Mouse (Mus musculus) T-helper 2 cell (primary cell): ENCODE data around the gene Lasp1.

Experiments
- in situ Hi-C: fragments of 300-600 bp; cut with MboI, MseI; formaldehyde crosslinking; loops from one replicate; pipeline ENCODE4 v1.15.1; 2025; ENCODE audit warnings: high pct_unique_total_duplicates

Lasp1 gene

GRCm38 (mm10) chr11:97810970-97811369 is 12.2 kb downstream of the Lasp1 start:
- in situ Hi-C loops: no loop called here

GRCm38 (mm10) chr11:97811569-97812362 is 13.0 kb downstream of the Lasp1 start:
- in situ Hi-C loops: no loop called here

GRCm38 (mm10) chr11:97812491-97812921 is 13.7 kb downstream of the Lasp1 start:
- in situ Hi-C loops: no loop called here

GRCm38 (mm10) chr11:97813085-97813484 is 14.3 kb downstream of the Lasp1 start:
- in situ Hi-C loops: no loop called here

GRCm38 (mm10) chr11:97813746-97814515 is 15.1 kb downstream of the Lasp1 start:
- in situ Hi-C loops: no loop called here

GRCm38 (mm10) chr11:97815736-97816135 is 16.9 kb downstream of the Lasp1 start:
- in situ Hi-C loops: no loop called here

- in situ Hi-C loops: no loop called here
Observed at GRCm38 (mm10) chr11:97816176-97816575, 17.4 kb downstream of the Lasp1 start.

- in situ Hi-C loops: no loop called here
Observed at GRCm38 (mm10) chr11:97816916-97817315, 18.1 kb downstream of the Lasp1 start.

- in situ Hi-C loops: no loop called here
Observed at GRCm38 (mm10) chr11:97817379-97817778, 18.6 kb downstream of the Lasp1 start.

- in situ Hi-C loops: no loop called here
Observed at GRCm38 (mm10) chr11:97818003-97818402, 19.2 kb downstream of the Lasp1 start.

GRCm38 (mm10) chr11:97818571-97818970 is 19.8 kb downstream of the Lasp1 start:
- in situ Hi-C loops: no loop called here

- in situ Hi-C loops: no loop called here
Observed at GRCm38 (mm10) chr11:97819102-97819501, 20.3 kb downstream of the Lasp1 start.

- in situ Hi-C loops: no loop called here
Observed at GRCm38 (mm10) chr11:97819923-97820322, 21.1 kb downstream of the Lasp1 start.

- in situ Hi-C loops: no loop called here
Observed at GRCm38 (mm10) chr11:97820840-97821239, 22.0 kb downstream of the Lasp1 start.

- in situ Hi-C loops: no loop called here
Observed at GRCm38 (mm10) chr11:97821401-97822064, 22.7 kb downstream of the Lasp1 start.

- in situ Hi-C loops: no loop called here
Observed at GRCm38 (mm10) chr11:97822840-97823603, 24.2 kb downstream of the Lasp1 start.

- in situ Hi-C loops: no loop called here
Observed at GRCm38 (mm10) chr11:97824168-97824567, 25.4 kb downstream of the Lasp1 start.

GRCm38 (mm10) chr11:97824895-97825294 is 26.1 kb downstream of the Lasp1 start:
- in situ Hi-C loops: no loop called here

- in situ Hi-C loops: no loop called here
Observed at GRCm38 (mm10) chr11:97825295-97825694, 26.5 kb downstream of the Lasp1 start.

- in situ Hi-C loops: no loop called here
Observed at GRCm38 (mm10) chr11:97825971-97826370, 27.2 kb downstream of the Lasp1 start.

- in situ Hi-C loops: no loop called here
Observed at GRCm38 (mm10) chr11:97826414-97826813, 27.6 kb downstream of the Lasp1 start.

GRCm38 (mm10) chr11:97827654-97828053 is 28.9 kb downstream of the Lasp1 start:
- in situ Hi-C loops: no loop called here
